Mouse (Mus musculus): ENCODE data around the gene Usp34.
"Not testable (repeated sequence)": the region's sequence is repeated elsewhere in the genome, so short reads cannot be mapped to it uniquely, and the experiment has no call there.

Usp34 gene

GRCm38 (mm10) chr11:23306764-23307565, at the start of gene Usp34:
Gene Usp34, plus strand, starts transcription at chr11:23306895.
- peak; percentile 86 for DNase-seq

DNA sequence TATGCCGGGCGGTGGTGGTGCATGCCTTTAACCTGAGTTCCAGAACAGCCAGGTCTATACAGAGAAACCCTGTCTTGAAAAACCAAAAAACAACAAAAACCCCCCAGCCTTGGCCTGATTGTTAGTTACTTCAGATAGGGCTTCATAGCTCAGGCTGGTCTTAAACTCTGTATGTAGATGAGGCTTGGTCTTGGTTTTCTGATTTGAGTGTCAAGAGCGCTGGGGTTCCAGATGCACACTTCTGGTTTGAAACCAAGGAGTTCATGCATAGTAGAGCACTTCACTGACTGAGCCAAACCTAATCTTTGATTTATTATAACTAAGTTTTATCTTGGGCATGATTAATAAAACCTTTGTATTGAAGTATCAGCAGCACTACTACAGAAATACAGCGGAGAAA, 47.6 kb upstream of the Usp34 start:
- DNase-seq: no peak

DNA sequence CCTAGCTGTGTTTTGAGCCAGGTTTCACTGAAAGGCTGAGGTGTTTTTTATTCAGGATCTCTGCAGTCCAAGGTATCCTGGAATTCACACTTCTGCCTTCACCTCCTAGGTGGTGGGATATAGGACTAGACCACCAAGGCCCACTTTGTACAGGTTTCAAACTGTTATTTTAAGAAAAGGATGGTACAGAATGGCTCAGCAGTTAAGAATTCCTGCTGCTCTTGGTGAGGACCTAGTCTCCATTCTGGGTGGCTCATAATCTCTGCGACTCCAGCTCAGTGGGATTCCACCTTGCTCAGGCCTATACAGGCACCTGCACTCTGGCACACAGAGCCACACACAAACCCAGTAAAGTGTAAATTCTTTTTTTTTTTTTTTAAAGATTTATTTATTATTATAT, 47.2 kb upstream of the Usp34 start:
- no peak for DNase-seq

DNA sequence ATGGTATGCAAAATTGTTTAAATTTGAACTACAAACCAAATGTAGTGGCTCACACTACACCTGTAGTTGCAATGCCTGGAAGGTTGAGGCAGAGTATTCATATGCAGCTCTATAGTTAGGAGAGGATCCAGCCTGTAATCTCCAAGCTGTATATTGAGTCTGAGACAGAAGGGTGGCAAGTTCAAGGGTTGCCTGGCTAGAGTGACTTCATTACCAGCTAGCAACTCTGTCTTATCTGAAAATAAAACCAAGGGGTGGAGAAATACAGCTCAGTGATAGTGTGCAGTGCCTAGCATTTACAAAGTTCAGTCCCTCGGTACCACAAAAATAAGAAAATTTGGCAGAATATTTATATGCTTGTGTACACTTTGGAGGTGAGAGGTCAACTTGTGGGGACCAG, 46.5 kb upstream of the Usp34 start:
- DNase-seq: no peak

GRCm38 (mm10) chr11:23261490-23261889, 45.2 kb upstream of the Usp34 start:
- DNase-seq: no peak

- DNase-seq: no peak
Observed at GRCm38 (mm10) chr11:23264949-23265348, 41.7 kb upstream of the Usp34 start.

- DNase-seq: peak; percentile 48
Observed at GRCm38 (mm10) chr11:23271770-23272724, 34.6 kb upstream of the Usp34 start.

- no peak for DNase-seq
Observed at GRCm38 (mm10) chr11:23275780-23276179, 30.9 kb upstream of the Usp34 start.

DNA sequence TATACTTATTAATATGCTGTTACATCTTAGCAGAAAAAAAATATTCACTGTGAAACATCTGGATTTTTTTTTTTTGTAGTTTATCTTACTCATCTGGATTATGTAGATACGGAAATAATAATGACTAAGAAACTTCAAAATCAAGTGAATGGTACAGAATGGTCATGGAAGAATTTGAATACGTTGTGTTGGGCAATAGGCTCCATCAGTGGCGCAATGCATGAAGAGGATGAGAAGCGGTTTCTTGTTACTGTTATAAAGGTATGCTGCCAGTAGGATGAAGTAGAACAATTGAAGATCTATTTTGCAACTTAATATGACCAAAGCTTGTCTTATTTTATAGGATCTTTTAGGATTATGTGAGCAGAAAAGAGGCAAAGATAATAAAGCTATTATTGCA, 22.2 kb upstream of the Usp34 start:
- no peak for DNase-seq

DNA sequence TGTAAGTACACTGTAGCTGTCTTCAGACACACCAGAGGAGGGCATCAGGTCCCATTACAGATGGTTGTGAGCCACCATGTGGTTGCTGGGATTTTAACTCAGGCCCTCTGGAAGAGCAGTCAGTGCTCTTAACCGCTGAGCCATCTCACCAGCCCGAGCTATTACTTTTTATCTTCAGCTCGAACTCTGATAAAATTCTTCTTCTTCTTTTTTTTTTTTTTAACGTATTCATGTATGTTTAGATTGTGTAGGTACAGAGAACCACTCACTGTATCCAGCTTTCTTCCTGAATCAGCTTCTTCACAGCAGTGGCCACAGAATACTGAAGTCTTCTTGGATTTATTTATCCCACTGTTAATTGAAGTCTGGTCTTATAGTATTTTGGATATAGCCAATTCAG, 17.8 kb upstream of the Usp34 start:
- DNase-seq: not testable (repeated sequence)

DNA sequence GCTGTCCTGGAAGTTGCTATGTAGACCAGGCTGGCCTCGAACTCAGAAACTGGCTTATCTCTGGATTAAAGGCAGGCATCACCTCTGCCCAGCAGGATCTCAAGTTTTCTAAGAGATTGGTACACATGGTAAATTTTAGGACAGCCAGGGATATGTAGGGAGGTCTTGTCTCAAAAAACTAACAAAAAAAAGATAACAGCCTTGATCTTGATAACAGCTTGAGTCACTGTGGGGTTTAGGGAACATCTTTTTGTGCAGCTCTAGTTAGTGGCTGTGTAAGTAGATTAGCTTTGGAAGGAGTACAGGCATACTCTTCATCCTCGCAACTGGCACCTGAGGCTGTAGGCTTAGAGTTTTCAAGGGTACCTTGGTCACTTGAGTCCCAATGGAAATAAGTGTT, 9.3 kb upstream of the Usp34 start:
- no peak for DNase-seq

GRCm38 (mm10) chr11:23298301-23298700, 8.4 kb upstream of the Usp34 start:
- no peak for DNase-seq

DNA sequence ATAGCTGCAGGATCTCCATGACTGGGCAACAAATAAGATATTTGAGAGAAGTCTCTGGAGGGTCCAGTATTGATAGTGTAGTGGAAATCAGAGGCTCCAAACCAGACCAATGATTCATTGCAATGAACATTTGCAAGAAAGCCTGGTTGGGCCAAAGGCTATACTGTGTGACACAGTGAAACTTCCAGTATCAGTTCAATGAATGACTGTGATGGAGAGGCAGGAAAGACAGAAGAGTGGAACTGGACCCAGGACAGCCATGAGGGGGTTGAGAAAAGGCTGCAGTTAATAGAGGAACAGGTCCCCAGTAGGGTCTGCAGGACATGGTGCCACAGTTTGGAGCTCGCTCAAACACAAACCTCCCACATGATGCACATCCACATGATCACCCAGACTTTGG, 6.8 kb upstream of the Usp34 start:
- no peak for DNase-seq

DNA sequence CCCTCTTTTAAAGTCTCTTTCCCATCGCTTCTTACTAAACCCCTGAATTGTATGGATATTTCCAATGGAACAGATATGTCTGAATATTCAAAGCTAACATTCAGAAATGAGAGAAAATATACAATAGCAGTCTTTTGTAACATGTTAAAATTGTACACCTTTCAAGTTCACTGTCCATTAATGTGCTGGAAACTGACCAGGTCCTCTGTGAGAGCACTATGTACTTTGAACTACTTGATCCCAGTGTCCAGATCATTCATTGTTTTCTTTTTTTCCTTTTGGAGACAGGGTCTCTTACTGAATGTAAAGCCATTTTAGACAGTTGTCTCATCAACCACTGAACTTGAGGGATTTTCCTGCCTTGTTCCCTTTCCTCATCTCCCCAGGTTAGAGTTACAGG, 3.6 kb upstream of the Usp34 start:
- no peak for DNase-seq

DNA sequence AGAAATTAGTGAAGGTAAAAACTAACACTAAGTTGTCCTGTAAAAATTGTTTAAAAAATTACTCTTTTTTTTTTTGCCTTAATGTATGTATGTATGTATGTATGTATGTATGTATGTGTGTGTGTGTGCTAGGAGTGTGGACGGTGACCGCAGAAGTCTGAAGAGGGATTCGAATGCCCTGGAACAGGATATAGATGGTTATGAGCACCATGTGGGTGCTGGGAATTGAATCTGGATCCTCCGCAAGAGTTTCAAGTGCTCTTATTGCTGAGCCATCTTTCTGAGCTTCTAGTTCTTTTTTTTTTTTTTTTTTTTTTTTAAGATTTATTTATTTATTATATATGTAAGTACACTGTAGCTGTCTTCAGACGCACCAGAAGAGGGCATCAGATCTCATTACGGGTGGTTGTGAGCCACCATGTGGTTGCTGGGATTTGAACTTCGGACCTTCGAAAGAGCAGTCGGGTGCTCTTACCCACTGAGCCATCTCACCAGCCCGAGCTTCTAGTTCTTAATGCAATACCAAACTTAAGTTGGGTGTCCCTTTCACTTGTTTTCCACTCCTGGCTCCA, 1.5 kb upstream of the Usp34 start:
- DNase-seq: not testable (repeated sequence)

- peak; percentile 98 for DNase-seq
Observed at GRCm38 (mm10) chr11:23305673-23306608, 754 bp upstream of the Usp34 start.

DNA sequence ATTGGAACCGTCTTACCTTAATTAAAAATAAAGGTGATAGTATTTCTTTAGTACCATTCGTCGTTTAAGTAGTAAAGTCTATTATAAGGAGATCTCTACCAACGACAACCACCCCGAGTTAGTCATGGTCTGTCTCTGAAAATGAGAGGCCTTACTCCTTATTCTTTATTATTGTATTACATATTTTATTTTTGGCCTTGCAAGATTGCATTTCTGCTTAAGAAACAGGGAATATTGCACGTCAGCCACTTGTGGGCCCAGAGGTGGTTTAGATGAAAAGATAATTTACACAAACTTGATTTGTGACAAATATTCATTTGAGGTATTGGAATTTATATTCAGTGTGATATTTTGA, 848 bp downstream of the Usp34 start:
- DNase-seq: no peak

DNA sequence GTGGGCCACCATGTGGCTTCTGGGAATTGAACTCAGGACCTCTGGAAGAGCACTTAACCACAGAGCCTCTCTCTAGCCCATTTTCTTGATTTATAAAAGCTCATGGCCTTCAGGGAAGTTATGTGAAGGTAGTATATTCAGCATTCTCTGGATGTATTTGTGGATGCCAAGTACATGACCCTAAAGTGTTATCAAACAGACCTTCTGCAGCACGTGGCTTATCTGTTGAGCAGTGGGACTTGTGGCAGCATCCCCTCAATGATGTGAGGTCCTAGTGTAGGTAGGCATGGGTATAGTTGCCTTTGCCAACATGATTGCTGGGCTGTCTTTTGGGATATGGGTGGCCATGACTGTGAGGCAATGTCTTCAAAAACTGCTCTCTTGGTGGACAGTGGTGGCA, 6.8 kb downstream of the Usp34 start:
- no peak for DNase-seq

- DNase-seq: no peak
Observed at GRCm38 (mm10) chr11:23329413-23329812, 22.7 kb downstream of the Usp34 start.

DNA sequence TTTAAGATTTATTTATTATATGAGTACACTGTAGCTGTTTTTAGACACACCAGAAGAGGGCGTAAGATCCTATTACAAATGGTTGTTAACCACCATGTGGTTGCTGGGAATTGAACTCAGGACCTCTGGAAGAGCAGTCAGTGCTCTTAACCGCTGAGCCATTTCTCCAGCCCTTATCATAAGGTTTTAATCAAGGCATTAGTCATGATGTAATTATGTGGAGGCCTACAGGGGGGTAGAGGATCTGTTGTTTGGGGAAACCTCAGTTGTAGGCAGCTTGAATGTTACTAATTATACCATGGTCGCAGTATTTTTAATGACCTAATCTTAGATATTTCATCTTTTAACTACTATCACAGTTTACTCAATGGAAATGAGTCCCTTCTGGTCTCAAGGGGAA, 25.4 kb downstream of the Usp34 start:
- DNase-seq: no peak

- DNase-seq: no peak
Observed at GRCm38 (mm10) chr11:23335160-23335559, 28.5 kb downstream of the Usp34 start.

DNA sequence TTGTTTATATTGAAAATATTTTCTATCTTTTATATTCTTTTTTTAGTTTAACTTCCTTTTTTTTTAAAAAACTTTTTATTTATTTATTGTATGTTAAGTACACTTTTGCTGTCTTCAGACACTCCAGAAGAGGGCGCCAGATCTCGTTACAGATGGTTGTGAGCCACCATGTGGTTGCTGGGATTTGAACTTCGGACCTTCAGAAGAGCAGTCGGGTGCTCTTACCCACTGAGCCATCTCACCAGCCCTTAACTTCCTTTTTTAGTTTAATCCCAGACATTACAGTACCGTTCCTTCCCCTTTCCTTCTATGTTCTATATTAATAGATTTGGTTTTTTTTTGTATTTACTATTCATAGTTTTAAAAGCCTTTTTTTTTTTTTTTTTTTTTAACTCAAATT, 50.5 kb downstream of the Usp34 start:
- DNase-seq: not testable (repeated sequence)

Measured in kidney, postnatal 14 days (tissue).